Mouse (Mus musculus) testis, postnatal 14 days (tissue): ENCODE data around the gene Dmgdh.
A peak's percentile ranks its signal among the peaks of the same experiment; 100 is the strongest.

Experiments used
- DNase-seq: peaks from one replicate; pipeline ENCODE4 v3.0.0; 2021; ENCODE audit warnings: low spot score

Gene Dmgdh

GRCm38 (mm10) chr13:93710325-93710724 lies 36.1 kb downstream of the Dmgdh start:
- no peak for DNase-seq

DNA sequence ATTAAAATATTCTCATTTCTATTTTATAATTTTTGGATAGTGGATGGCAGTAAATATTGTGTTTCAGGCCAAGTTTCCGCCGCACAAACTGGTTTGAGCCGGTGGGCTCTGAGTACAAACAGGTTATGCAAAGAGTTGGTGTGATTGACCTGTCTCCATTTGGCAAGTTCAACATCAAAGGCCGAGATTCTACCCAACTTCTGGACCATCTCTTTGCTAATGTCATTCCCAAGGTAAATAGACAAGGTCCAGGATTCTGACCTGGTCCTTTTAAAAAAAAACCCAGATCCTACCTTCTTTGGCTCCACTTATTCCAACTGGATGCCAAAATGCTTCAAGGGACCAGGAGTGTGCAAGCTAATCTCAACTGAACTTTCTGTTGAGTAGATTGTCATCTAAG lies 37.0 kb downstream of the Dmgdh start:
- DNase-seq, result no peak

GRCm38 (mm10) chr13:93712362-93712761 lies 38.1 kb downstream of the Dmgdh start:
- DNase-seq, result no peak

- DNase-seq, result no peak
These were observed 39.6 kb downstream of the Dmgdh start for GRCm38 (mm10) chr13:93713826-93714225.

GRCm38 (mm10) chr13:93717113-93717512 lies 42.9 kb downstream of the Dmgdh start:
- DNase-seq, result no peak

DNA sequence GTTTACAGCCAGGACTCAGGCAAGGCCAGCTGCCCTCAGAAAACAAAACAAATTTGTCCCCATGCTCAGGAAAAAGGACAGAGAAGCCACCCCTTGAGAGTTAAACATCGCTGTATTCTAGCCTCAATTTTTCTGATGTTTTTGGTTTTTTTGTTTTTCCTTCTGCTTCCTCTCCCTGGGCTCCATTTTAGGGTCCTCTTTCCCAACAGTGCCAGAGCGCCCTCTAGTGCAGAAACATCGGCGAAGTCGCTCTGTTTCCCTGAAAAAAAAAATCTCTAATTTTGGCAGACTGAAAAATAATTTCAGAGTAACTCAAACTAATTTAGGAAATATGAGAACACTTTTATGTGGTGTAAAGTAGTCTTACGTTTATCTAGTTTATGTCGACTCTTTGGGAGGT lies 44.7 kb downstream of the Dmgdh start:
- DNase-seq, result peak; percentile 27

DNA sequence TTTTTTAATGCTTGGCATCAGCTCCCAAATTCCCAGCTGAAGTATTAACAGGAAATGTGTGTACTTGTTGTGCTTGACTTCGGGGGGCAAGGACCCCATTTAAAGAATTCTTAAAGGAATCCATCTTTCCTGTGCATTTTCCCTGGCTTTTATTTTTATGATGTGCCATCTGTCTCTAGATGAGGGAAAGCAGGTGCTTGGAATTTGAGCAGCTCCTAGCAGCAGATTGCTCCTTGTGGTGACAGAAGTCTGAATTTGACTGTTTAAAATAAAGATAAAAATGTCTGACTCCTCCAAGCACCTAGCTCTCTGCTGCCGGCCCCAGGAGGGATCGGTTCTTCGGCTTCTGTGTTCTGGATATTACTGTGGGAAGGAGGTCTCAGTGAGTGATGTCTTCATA lies 47.7 kb downstream of the Dmgdh start:
- no peak for DNase-seq

DNA sequence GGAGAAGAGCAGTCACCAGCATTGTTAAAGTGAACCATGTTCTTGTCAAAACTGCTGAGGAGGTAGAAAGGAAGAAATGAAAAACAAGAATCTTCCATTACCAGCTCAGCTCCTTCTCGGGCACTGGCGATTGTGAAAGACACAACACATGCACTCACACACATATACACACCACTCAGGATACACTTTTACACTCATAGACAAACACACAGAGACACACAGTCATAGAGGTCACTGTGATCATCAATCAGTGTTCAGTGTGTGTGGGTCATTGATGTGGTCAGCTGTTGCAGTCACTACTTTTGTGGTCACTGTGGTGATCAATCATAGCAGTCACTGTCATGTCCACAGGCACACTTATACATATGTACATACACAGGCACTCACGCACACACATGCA lies 49.2 kb downstream of the Dmgdh start:
- no peak for DNase-seq

GRCm38 (mm10) chr13:93724206-93724605 lies 50.0 kb downstream of the Dmgdh start:
- DNase-seq, result no peak

GRCm38 (mm10) chr13:93735131-93735636 lies 61.0 kb downstream of the Dmgdh start:
- DNase-seq, result no peak

GRCm38 (mm10) chr13:93744118-93744517 lies 69.9 kb downstream of the Dmgdh start:
- no peak for DNase-seq

DNA sequence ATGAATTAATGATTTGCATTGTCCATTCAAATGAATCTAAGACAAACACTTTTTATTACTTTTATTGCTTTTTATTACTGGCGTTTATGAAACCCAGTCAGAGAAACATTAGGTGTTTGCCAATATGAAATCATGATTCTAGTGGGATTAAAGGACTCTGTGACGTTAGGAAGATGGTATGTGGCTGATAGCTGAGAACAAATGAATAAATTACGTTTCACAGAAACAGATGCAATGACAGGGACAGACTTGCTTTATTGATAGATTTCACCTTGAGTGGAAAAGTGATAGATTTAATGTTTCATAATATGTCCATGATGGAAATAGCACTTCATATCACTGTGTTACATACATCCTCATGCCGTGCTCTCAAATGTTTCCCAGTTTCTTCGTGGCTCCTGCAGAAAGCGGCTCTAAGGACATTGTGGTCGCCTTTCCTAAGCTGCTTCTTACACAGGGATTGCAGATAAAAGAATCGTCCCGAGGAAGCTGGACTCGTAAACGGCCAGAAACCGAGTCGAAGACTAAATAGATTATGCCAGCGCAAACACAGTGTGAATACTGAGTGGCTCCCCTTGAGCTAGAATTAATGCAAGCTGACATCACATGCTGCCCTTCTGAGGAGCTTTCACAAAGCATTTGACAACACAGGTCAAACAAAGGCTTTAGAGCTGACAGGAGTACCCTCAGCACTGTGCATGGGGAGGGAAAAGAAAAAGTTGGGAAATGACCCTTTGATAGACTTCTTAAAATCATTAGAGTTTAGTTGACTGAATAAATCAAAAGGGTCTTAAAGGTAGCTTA lies 78.6 kb downstream of the Dmgdh start:
- DNase-seq, result no peak

GRCm38 (mm10) chr13:93755084-93755483 lies 80.9 kb downstream of the Dmgdh start:
- DNase-seq, result no peak

DNA sequence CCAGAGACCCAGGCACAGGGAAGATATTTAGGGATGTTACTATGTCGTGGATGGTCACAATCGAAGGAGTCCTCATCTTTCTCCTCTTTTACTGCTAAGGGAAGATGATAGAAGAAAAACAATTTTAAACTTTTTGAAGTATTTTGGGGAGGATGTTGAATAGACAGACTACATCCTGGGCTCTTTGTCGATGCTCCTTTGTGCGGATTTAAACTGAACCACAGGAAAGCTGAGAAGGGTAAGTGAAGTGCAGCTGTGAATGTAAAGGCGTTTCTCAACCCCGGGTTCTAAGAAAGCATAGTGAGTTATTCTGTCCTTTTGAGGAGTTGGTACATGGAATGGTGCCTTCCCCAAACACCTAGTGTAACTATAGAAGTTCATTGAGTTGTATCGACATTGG lies 82.4 kb downstream of the Dmgdh start:
- DNase-seq, result no peak

DNA sequence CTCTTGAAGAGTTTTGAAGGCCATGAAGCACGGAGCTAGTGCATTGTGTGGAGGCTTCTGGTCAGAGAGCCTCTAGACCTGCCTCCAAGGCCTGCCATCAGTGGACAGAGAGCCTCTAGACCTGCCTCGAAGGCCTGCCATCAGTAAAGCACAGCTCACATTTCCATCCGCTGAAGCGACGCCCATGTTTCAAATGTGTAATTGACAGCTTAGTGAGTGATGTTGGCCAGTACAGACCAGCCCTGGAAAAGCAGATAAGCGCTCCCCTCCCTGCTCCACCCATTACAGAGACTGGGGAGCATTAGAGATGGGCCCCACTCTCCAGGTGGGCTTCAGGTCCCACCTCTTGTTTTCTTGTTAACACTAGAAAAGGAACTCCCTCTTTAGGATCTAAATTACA lies 83.3 kb downstream of the Dmgdh start:
- DNase-seq, result no peak

GRCm38 (mm10) chr13:93758149-93758898 lies 84.1 kb downstream of the Dmgdh start:
- no peak for DNase-seq

- no peak for DNase-seq
These were observed 87.6 kb downstream of the Dmgdh start for GRCm38 (mm10) chr13:93761831-93762230.

- DNase-seq, result no peak
These were observed 88.6 kb downstream of the Dmgdh start for GRCm38 (mm10) chr13:93762879-93763278.

GRCm38 (mm10) chr13:93764321-93764973 lies 90.2 kb downstream of the Dmgdh start:
- DNase-seq, result no peak

- DNase-seq, result no peak
These were observed 96.9 kb downstream of the Dmgdh start for GRCm38 (mm10) chr13:93771031-93771587.

- peak; percentile 80 for DNase-seq
These were observed 97.5 kb downstream of the Dmgdh start, which contains the start of gene Arsb for GRCm38 (mm10) chr13:93771588-93772278. Arsb (plus strand) TSS chr13:93771630.

- DNase-seq, result no peak
These were observed 98.0 kb downstream of the Dmgdh start for GRCm38 (mm10) chr13:93772279-93772636.
